Mouse (Mus musculus) megakaryocyte, embryonic 14.5 days (primary cell): ENCODE results near the gene Insl3.

ENCODE experiments used
- FLI1 ChIP-seq: IDR thresholded peaks from 2 replicates; pipeline ENCODE4 v1.6.1; 2012; ENCODE audit warnings: low read length, inconsistent platforms, mixed read lengths
- GATA1 ChIP-seq: IDR thresholded peaks from 3 replicates; pipeline ENCODE4 v1.6.1; 2012; ENCODE audit warnings: mixed read lengths, low read length, inconsistent platforms, borderline replicate concordance

GRCm38 (mm10) chr8:71668220-71668975 lies 20.6 kb upstream of the Insl3 start:
- TF ChIP-seq GATA1 (no peak), FLI1 (no peak)
